Mouse (Mus musculus) leukemia stem cell, adult 10-12 weeks (primary cell): ENCODE measurements around the gene Siglec1. TPM values are rescaled to one million over a fixed set of nuclear protein-coding genes. Genes with fewer than 3 reads are reported as not detected.

ENCODE experiments used
- polyA plus RNA-seq: library from polyadenylated mRNA; stranded (reverse); fragments of >175 nt; gene quantifications from 2 replicates; pipeline ENCODE4 v1.2.3, GENCODE M21; 2012; ENCODE audit warnings: low replicate concordance

The Siglec1 gene
- polyA plus RNA-seq, result 2.5 and 10.5 TPM in 2 replicates

GRCm38 (mm10) chr2:131086667-131087390 lies at the start of gene Siglec1:
TSS of gene Siglec1 (minus strand) at chr2:131086765.

DNA sequence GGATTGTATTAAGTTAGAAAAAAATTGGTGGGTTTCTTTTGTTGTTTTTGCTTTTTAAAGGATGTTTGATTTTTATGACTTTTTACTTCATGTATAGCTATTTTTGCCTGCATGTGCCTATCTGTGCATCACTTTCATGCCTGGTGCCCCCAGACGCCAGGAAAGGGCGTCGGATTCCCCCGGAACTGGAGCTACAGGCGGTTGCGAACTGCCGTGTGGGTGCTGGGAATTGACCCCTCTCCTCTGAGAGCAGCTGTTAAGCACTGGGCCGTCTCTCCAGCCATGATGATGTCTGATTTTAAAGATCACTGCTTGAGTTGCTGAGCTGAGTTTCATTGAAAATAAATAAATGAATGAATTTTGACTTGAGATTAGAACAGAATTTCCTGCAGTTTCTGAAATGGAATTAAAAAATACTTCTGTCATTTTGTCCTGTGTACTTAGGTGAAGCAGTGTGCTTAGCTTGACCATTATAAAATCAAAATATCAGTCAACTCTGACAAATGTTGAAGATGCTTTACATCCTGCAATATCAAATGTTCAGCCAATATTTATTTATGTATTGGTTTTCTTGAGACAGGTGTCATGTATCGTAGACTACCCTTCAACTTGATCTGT lies 46.5 kb upstream of the Siglec1 start, which contains the start of gene Gm11037:
Gene Gm11037 (plus strand): TSS at position 568 of the 618 bp plus-strand sequence.

DNA sequence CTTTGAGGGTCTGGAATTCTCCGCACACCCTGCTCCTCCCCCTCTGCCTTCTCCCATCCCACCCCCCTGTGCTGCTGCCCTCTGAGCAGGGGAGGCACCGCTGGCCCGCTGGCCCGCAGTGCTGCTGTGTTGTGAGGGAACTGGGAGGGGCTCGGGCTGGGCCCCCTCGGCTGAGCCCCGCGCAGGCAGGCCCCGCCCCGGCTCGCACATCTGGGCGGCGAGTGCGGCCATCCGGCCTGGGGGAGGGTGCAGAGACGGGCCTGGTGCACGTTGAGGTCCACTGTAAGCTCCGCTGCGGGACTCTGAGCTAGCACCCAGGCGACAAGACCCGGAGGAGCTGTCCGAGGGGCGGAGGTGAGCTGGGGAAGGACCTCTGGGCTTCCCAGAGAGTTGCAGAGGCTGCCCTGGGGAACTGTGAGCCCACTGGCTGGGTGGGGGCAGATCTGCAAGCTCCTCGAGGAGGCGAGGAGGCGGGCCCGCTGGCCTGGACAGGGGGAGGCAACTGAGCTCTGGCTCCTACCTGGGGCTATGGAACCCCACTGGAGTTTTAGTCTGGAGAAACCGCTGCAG lies 40.7 kb upstream of the Siglec1 start, which contains the start of gene Hspa12b:
Gene Hspa12b (plus strand): TSS at position 120 of the 570 bp plus-strand sequence.

DNA sequence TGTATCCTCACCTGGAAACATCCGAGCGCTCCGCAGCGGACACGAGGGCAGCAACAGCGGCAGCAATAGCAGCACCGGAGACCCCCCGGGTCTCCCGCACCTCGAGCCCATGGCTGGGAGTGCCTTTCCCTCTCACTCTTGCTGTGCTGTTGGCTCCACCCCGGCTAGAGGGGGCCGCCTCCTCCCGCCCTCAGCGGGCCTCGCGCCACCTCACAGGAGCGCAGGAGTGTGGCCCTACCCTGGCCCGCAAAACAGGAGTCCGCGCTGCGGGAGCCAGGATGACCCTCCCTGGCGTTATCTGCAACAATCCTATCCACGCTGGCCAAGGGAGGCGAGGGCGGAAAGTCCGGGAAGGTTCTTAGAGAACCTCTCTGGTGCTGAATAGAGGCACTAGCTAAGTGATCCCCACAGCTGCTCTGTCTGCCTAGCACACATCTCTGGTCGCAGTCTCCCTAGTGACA lies 23.1 kb downstream of the Siglec1 start, which contains the start of gene Adam33:
Gene Adam33 (minus strand): TSS at position 411 of the 461 bp plus-strand sequence.

DNA sequence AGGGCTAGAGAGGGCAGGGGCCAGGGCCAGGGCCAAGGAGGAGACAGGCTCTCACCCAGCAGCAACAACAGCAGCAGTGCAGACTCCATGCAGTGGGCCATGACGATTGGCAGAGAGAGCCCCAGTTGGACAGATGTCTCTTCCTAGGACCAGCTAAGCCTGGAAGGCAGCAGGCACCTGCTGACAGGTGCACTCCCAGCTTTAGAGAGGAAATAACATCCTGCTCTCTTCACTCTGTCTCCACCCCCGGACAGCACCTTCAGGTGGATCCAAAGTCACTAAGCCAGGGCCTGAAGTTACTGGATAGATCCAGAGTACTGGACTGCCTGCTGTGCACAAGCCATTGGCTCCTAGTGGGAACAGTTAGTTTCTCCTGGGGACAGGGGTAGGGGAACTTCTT lies 43.6 kb downstream of the Siglec1 start, which contains the start of gene Gfra4:
Gene Gfra4 (minus strand): TSS at position 101 of the 400 bp plus-strand sequence.

Other genes with a start within 250 kb of the Siglec1 start
- gene 4930402H24Rik, start 180.4 kb downstream of the Siglec1 start, polyA plus RNA-seq, result 5.3 and 8.8 TPM in 2 replicates
- 1.9 and 3.6 TPM in 2 replicates for gene Atrn, start 180.3 kb downstream of the Siglec1 start, polyA plus RNA-seq
- gene Gfra4, start 43.7 kb downstream of the Siglec1 start, polyA plus RNA-seq, result 0.84 and 8.2 TPM in 2 replicates
- gene Adam33, start 23.0 kb downstream of the Siglec1 start, polyA plus RNA-seq, result 0.52 TPM in 1 of 2 replicates, not detected in the other
- gene Hspa12b, start 40.5 kb upstream of the Siglec1 start, polyA plus RNA-seq, result 0.67 and 1.5 TPM in 2 replicates
- gene Gm11037, start 46.7 kb upstream of the Siglec1 start, polyA plus RNA-seq, result not detected in 2 replicates
- gene 1700037H04Rik, start 73.3 kb upstream of the Siglec1 start, polyA plus RNA-seq, result 131 and 446 TPM in 2 replicates
- gene Cenpb, start 93.3 kb upstream of the Siglec1 start, polyA plus RNA-seq, result 122 and 141 TPM in 2 replicates
- 36.7 and 88.5 TPM in 2 replicates for gene Cdc25b, start 100.2 kb upstream of the Siglec1 start, polyA plus RNA-seq
- 1.4 and 2.1 TPM in 2 replicates for gene Spef1, start 100.5 kb upstream of the Siglec1 start, polyA plus RNA-seq
- gene Ap5s1, start 120.3 kb upstream of the Siglec1 start, polyA plus RNA-seq, result 1.4 and 21.7 TPM in 2 replicates
- gene Mavs, start 147.3 kb upstream of the Siglec1 start, polyA plus RNA-seq, result 5.7 and 22.4 TPM in 2 replicates
- gene Pank2, start 175.7 kb upstream of the Siglec1 start, polyA plus RNA-seq, result 9.1 and 12.5 TPM in 2 replicates